15 mouse cellular contexts compared by ENCODE assay signal in genomic region chr7:55877721-55878120, GRCm38 (mm10). TPM values are rescaled to one million over a fixed set of nuclear protein-coding genes. Genes with fewer than 3 reads are reported as not detected.
DNase-seq lines count a peak whose midpoint lies in the region; ATAC-seq and TF ChIP-seq lines count a peak whose summit lies in the region.
"Had no signal": no experiment of that assay in that cellular context is flagged by ENCODE, and none has a peak within 500 bp of the region (broad histone marks: within the 10 kb centered on the region; RNA-seq: fewer than 3 reads in every experiment).

No protein-coding gene starts in this region.

- no peak for ATAC-seq in kidney, embryonic 15.5 days (replicated peaks; ENCODE audit: low FRiP score)
- ATAC-seq in intestine, postnatal 0 days, result no peak

- no peak for TF ChIP-seq CTCF in intestine, postnatal 0 days (IDR thresholded peaks at IDR 0.05; ENCODE audit: low read depth)

- no peaks in the 10 kb centered on the region for H3K4me1 ChIP-seq in kidney, embryonic 15.5 days
- H3K4me1 ChIP-seq in forebrain, embryonic 10.5 days, result no peaks in the 10 kb centered on the region
- H3K4me1 ChIP-seq in intestine, postnatal 0 days (replicated peaks; ENCODE audit: control insufficient read depth, insufficient read depth, low read length), result no peaks in the 10 kb centered on the region
- H3K4me1 ChIP-seq: forebrain, embryonic 12.5 days; hindbrain, embryonic 10.5 days; liver, embryonic 15.5 days; midbrain, embryonic 12.5 days; stomach, embryonic 15.5 days had no signal

- DNase-seq in kidney, adult 8-10 months, result peak; percentile 3 to 6
- peak; percentile 93 for DNase-seq in gonadal fat pad, adult 2 months (ENCODE audit: low read depth)
- DNase-seq in heart, postnatal 36 days, result peak; percentile 55 to 70
- peak; percentile 81 for DNase-seq in skeletal muscle tissue, adult 2 months (ENCODE audit: low read depth, low spot score)
- DNase-seq in forebrain, embryonic 10.5 days (ENCODE audit: extremely low spot score, low spot score), result no peak
- no peak for DNase-seq in liver
- DNase-seq: adrenal gland, postnatal 10 days; right cerebral cortex, postnatal 14 days had no signal

- no peaks in the 10 kb centered on the region for H3K9me3 ChIP-seq in kidney, embryonic 15.5 days (replicated peaks)
- H3K9me3 ChIP-seq in forebrain, embryonic 10.5 days, result no peaks in the 10 kb centered on the region
- H3K9me3 ChIP-seq in intestine, postnatal 0 days (ENCODE audit: control insufficient read depth), result no peaks in the 10 kb centered on the region
- H3K9me3 ChIP-seq: forebrain, embryonic 12.5 days; hindbrain, embryonic 10.5 days; liver, embryonic 15.5 days; midbrain, embryonic 12.5 days; stomach, embryonic 15.5 days had no signal

- intact Hi-C loops in heart, postnatal 36 days (cut with DNase I), result loop anchor here (5.0 kb wide), 1 partner anchor 35 kb away; the partner anchor contains the start of gene Cyfip1

- no peak overlapping the region for H3K4me3 ChIP-seq in kidney, embryonic 15.5 days (replicated peaks)
- H3K4me3 ChIP-seq in forebrain, embryonic 10.5 days, result no peak overlapping the region
- no peak overlapping the region for H3K4me3 ChIP-seq in intestine, postnatal 0 days (ENCODE audit: low read depth, low read length)
- H3K4me3 ChIP-seq: forebrain, embryonic 12.5 days; hindbrain, embryonic 10.5 days; liver, embryonic 15.5 days; midbrain, embryonic 12.5 days; stomach, embryonic 15.5 days had no signal

- peaks cover 96% of the 10 kb centered on the region for H3K36me3 ChIP-seq in kidney, embryonic 15.5 days
- peaks cover 97% of the 10 kb centered on the region for H3K36me3 ChIP-seq in forebrain, embryonic 10.5 days (replicated peaks)
- peaks cover 90% of the 10 kb centered on the region for H3K36me3 ChIP-seq in intestine, postnatal 0 days (ENCODE audit: control insufficient read depth, insufficient read depth)

- H3K4me2 ChIP-seq in kidney, embryonic 15.5 days, result no peak overlapping the region
- H3K4me2 ChIP-seq in intestine, postnatal 0 days (replicated peaks; ENCODE audit: low read depth), result no peak overlapping the region
- H3K4me2 ChIP-seq: forebrain, embryonic 12.5 days; liver, embryonic 15.5 days; midbrain, embryonic 12.5 days; stomach, embryonic 15.5 days had no signal

- no peaks in the 10 kb centered on the region for H3K27me3 ChIP-seq in kidney, embryonic 15.5 days
- no peaks in the 10 kb centered on the region for H3K27me3 ChIP-seq in forebrain, embryonic 10.5 days (ENCODE audit: poor library complexity, severe bottlenecking)
- H3K27me3 ChIP-seq in intestine, postnatal 0 days (replicated peaks; ENCODE audit: control insufficient read depth, insufficient read depth, low read length), result no peaks in the 10 kb centered on the region
- H3K27me3 ChIP-seq: forebrain, embryonic 12.5 days; liver, embryonic 15.5 days; midbrain, embryonic 12.5 days; stomach, embryonic 15.5 days had no signal

- H3K27ac ChIP-seq in kidney, embryonic 15.5 days, result no peak overlapping the region
- no peak overlapping the region for H3K27ac ChIP-seq in forebrain, embryonic 10.5 days
- H3K27ac ChIP-seq in intestine, postnatal 0 days (ENCODE audit: low read depth, low read length), result no peak overlapping the region
- H3K27ac ChIP-seq: forebrain, embryonic 12.5 days; hindbrain, embryonic 10.5 days; liver, embryonic 15.5 days; midbrain, embryonic 12.5 days; stomach, embryonic 15.5 days had no signal

- 84% methylated on average over 10 of the region's 10 CpGs for WGBS in kidney, embryonic 15.5 days
- WGBS in forebrain, embryonic 10.5 days, result 92% methylated on average over 10 of the region's 10 CpGs
- WGBS in intestine, postnatal 0 days, result 81% methylated on average over 10 of the region's 10 CpGs

- H3K9ac ChIP-seq in kidney, embryonic 15.5 days, result no peak overlapping the region
- H3K9ac ChIP-seq in intestine, postnatal 0 days (ENCODE audit: low read depth, low read length), result no peak overlapping the region
- H3K9ac ChIP-seq: forebrain, embryonic 12.5 days; liver, embryonic 15.5 days; midbrain, embryonic 12.5 days; stomach, embryonic 15.5 days had no signal

RNA-seq across cellular contexts. Expression of gene Cyfip1, which starts 36.2 kb away (rescaled TPM):
- 106 and 112 TPM in 2 replicates for polyA plus RNA-seq in kidney, embryonic 15.5 days (2015; fragmentation: Nextera tagmentation; extraction: Ambion mirVana)
- 52.3 and 84.1 TPM in 2 replicates for polyA plus RNA-seq in gonadal fat pad, adult 2 months (2012; rRNA removed)
- 10 to 100 TPM; 39.0 to 42.1 TPM for total RNA-seq in heart, postnatal 36 days (2021)
- 87.6 and 88.4 TPM in 2 replicates for polyA plus RNA-seq in forebrain, embryonic 10.5 days (2016; fragmentation: Nextera tagmentation; extraction: Ambion mirVana)
- 49.0 and 54.2 TPM in 2 replicates for polyA plus RNA-seq in intestine, postnatal 0 days (2015; fragmentation: Nextera tagmentation; extraction: Ambion mirVana)

Comparison
In these comparisons a context has a peak if more than half of its experiments do, and no peak if none do; other contexts are left out.
1. DNase-seq: peak in kidney, adult 8-10 months (2 of 2), gonadal fat pad, adult 2 months (single experiment), heart, postnatal 36 days (2 of 2) and skeletal muscle tissue, adult 2 months (single experiment); none in forebrain, embryonic 10.5 days (single experiment) and liver (single experiment).